Mouse (Mus musculus): ENCODE results near the gene Col15a1. TPM values are rescaled to one million over a fixed set of nuclear protein-coding genes. Genes with fewer than 3 reads are reported as not detected.

Col15a1 gene
- polyA plus RNA-seq, 1 experiment from 2014 or later: 26.5 TPM

GRCm38 (mm10) chr4:47310812-47311211 lies 102.9 kb downstream of the Col15a1 start:
- Histone ChIP-seq H3K4me2 (replicated peaks; ENCODE audit: low read depth, low read length) (no peak overlapping the region), H3K27ac (ENCODE audit: low read length) (no peak overlapping the region), H3K36me3 (ENCODE audit: insufficient read depth, low read length) (no peaks in the 10 kb centered on the region), H3K4me3 (ENCODE audit: low read length) (no peak overlapping the region), H3K9ac (replicated peaks; ENCODE audit: low read length) (no peak overlapping the region), H3K4me1 (ENCODE audit: insufficient read depth, low read length) (peaks cover 3% of the 10 kb centered on the region; the same call in 1 of the 2 replicates), H3K27me3 (ENCODE audit: insufficient read depth, low read length) (no peaks in the 10 kb centered on the region), H3K9me3 (ENCODE audit: low read length) (no peaks in the 10 kb centered on the region)
- 81% methylated on average over 6 of the region's 6 CpGs for WGBS
- no peak for ATAC-seq (ENCODE audit: low FRiP score, low TSS enrichment)

DNA sequence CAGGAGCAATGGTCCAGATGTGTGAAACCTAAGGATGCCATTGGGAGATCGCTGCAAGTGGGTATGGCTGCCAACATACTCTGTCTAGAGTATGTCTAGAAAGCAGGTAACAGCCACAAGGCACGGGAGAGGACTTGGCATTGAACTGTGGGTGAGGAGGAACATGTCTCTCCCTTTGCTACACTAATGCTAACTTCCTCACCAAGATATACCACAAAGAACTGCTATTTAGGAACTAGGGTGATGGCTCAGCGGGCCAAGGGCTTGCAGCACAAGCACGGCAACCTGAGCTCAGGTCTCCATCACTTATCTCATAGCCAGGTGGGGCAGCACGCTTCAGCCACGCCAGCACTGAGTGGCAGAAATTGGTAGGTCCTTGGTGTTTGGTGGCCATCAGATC lies 103.5 kb downstream of the Col15a1 start:
- Histone ChIP-seq H3K4me3 (ENCODE audit: low read length) (no peak overlapping the region), H3K27me3 (ENCODE audit: insufficient read depth, low read length) (no peaks in the 10 kb centered on the region), H3K9me3 (ENCODE audit: low read length) (no peaks in the 10 kb centered on the region), H3K4me2 (replicated peaks; ENCODE audit: low read depth, low read length) (no peak overlapping the region), H3K27ac (ENCODE audit: low read length) (no peak overlapping the region), H3K4me1 (ENCODE audit: insufficient read depth, low read length) (peaks cover 3% of the 10 kb centered on the region; the same call in 1 of the 2 replicates), H3K9ac (replicated peaks; ENCODE audit: low read length) (no peak overlapping the region), H3K36me3 (ENCODE audit: insufficient read depth, low read length) (no peaks in the 10 kb centered on the region)
- 88% methylated on average over 6 of the region's 6 CpGs for WGBS
- no peak for ATAC-seq (ENCODE audit: low FRiP score, low TSS enrichment)

DNA sequence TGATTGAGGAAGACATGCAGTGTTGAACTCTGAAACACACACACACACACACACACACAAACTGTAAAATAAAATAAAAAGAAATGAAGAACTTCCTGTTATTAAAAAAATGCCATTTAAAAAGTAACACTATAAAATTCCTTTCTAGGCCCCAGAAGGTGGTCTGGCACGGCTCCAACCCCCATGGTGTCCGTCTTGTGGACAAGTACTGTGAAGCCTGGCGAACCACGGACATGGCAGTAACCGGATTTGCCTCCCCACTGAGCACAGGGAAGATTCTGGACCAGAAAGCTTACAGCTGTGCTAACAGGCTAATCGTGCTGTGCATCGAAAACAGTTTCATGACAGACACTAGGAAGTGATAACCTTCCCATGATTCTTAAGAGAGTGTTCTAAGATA lies 104.0 kb downstream of the Col15a1 start:
- H3K36me3 ChIP-seq (ENCODE audit: insufficient read depth, low read length): no peaks in the 10 kb centered on the region
- no peak overlapping the region for H3K4me3 ChIP-seq (ENCODE audit: low read length)
- H3K4me1 ChIP-seq (ENCODE audit: insufficient read depth, low read length): peaks cover 3% of the 10 kb centered on the region; the same call in 1 of the 2 replicates
- no peak overlapping the region for H3K9ac ChIP-seq (replicated peaks; ENCODE audit: low read length)
- no peak for ATAC-seq (ENCODE audit: low FRiP score, low TSS enrichment)
- no peaks in the 10 kb centered on the region for H3K9me3 ChIP-seq (ENCODE audit: low read length)
- no peak overlapping the region for H3K4me2 ChIP-seq (replicated peaks; ENCODE audit: low read depth, low read length)
- WGBS: 59% methylated on average over 7 of the region's 7 CpGs
- H3K27me3 ChIP-seq (ENCODE audit: insufficient read depth, low read length): no peaks in the 10 kb centered on the region
- H3K27ac ChIP-seq (ENCODE audit: low read length): no peak overlapping the region

- Histone ChIP-seq H3K4me2 (replicated peaks; ENCODE audit: low read depth, low read length) (no peak overlapping the region), H3K9me3 (ENCODE audit: low read length) (no peaks in the 10 kb centered on the region), H3K4me1 (ENCODE audit: insufficient read depth, low read length) (peaks cover 3% of the 10 kb centered on the region; the same call in 1 of the 2 replicates), H3K27me3 (ENCODE audit: insufficient read depth, low read length) (no peaks in the 10 kb centered on the region), H3K27ac (ENCODE audit: low read length) (no peak overlapping the region), H3K4me3 (ENCODE audit: low read length) (no peak overlapping the region), H3K9ac (replicated peaks; ENCODE audit: low read length) (no peak overlapping the region), H3K36me3 (ENCODE audit: insufficient read depth, low read length) (no peaks in the 10 kb centered on the region)
- ATAC-seq (ENCODE audit: low FRiP score, low TSS enrichment): no peak
- 69% methylated on average over 14 of the region's 14 CpGs for WGBS
Observed at GRCm38 (mm10) chr4:47312676-47313075, 104.7 kb downstream of the Col15a1 start.

GRCm38 (mm10) chr4:47313710-47314410 lies 105.9 kb downstream of the Col15a1 start:
- H3K9me3 ChIP-seq (ENCODE audit: low read length): no peaks in the 10 kb centered on the region
- 83% methylated on average over 8 of the region's 8 CpGs for WGBS
- H3K27me3 ChIP-seq (ENCODE audit: insufficient read depth, low read length): no peaks in the 10 kb centered on the region
- no peak for ATAC-seq (ENCODE audit: low FRiP score, low TSS enrichment)
- no peak overlapping the region for H3K4me3 ChIP-seq (ENCODE audit: low read length)
- H3K9ac ChIP-seq (replicated peaks; ENCODE audit: low read length): no peak overlapping the region
- H3K27ac ChIP-seq (ENCODE audit: low read length): no peak overlapping the region
- H3K36me3 ChIP-seq (ENCODE audit: insufficient read depth, low read length): no peaks in the 10 kb centered on the region
- no peak overlapping the region for H3K4me2 ChIP-seq (replicated peaks; ENCODE audit: low read depth, low read length)
- peaks cover 3% of the 10 kb centered on the region; the same call in 1 of the 2 replicates for H3K4me1 ChIP-seq (ENCODE audit: insufficient read depth, low read length)

- peaks cover 3% of the 10 kb centered on the region; the same call in 1 of the 2 replicates for H3K4me1 ChIP-seq (ENCODE audit: insufficient read depth, low read length)
- no peak overlapping the region for H3K27ac ChIP-seq (ENCODE audit: low read length)
- H3K4me2 ChIP-seq (replicated peaks; ENCODE audit: low read depth, low read length): no peak overlapping the region
- no peaks in the 10 kb centered on the region for H3K9me3 ChIP-seq (ENCODE audit: low read length)
- no peaks in the 10 kb centered on the region for H3K36me3 ChIP-seq (ENCODE audit: insufficient read depth, low read length)
- no peaks in the 10 kb centered on the region for H3K27me3 ChIP-seq (ENCODE audit: insufficient read depth, low read length)
- no peak overlapping the region for H3K4me3 ChIP-seq (ENCODE audit: low read length)
- H3K9ac ChIP-seq (replicated peaks; ENCODE audit: low read length): no peak overlapping the region
- WGBS: 51% methylated on average over 2 of the region's 2 CpGs
- no peak for ATAC-seq (ENCODE audit: low FRiP score, low TSS enrichment)
Observed at GRCm38 (mm10) chr4:47315458-47315857, 107.5 kb downstream of the Col15a1 start.

- ATAC-seq (ENCODE audit: low FRiP score, low TSS enrichment): no peak
Observed at GRCm38 (mm10) chr4:47316432-47316831, 108.5 kb downstream of the Col15a1 start.

DNA sequence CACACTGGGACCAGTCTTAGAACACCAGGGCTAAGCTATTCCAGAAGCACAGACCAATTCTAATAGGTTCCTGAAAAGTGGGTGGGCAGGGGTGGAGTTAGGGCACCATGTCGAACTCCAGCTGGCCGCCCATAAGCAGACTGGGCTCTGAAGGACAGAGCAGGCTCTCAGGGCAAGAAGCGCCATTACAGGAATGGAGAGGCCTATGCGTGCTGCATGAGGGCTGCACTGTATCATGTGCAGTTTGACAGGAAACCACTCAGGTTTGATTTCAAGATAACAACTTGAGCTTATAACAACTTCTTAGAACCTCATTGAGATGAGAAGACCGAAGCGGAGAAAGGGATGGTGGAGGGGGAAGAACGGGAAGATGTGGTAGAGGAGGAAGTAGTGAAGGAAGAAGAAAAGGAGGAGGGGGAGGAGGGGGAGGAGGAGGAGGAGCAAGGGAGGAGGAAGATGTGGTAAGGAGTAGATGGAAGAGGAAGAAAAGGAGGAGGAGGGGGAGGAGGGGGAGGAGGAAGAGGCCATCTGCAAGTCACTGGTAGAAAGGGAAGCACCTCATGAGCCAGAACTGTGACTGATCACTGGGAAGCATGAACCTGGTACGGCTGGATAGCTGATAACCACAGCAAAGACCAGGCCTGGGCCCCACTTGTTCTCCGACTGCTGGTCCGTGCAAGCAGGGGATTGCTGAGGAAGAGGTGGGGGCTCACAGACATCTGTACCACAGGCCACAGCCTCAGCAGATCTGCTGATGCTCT lies 111.8 kb downstream of the Col15a1 start:
- H3K4me1 ChIP-seq (ENCODE audit: insufficient read depth, low read length): no peaks in the 10 kb centered on the region
- no peaks in the 10 kb centered on the region for H3K27me3 ChIP-seq (ENCODE audit: insufficient read depth, low read length)
- no peak overlapping the region for H3K9ac ChIP-seq (replicated peaks; ENCODE audit: low read length)
- 73% methylated on average over 10 of the region's 10 CpGs for WGBS
- no peaks in the 10 kb centered on the region for H3K36me3 ChIP-seq (ENCODE audit: insufficient read depth, low read length)
- no peak overlapping the region for H3K4me3 ChIP-seq (ENCODE audit: low read length)
- H3K9me3 ChIP-seq (ENCODE audit: low read length): no peaks in the 10 kb centered on the region
- no peak overlapping the region for H3K4me2 ChIP-seq (replicated peaks; ENCODE audit: low read depth, low read length)
- ATAC-seq (ENCODE audit: low FRiP score, low TSS enrichment): no peak
- H3K27ac ChIP-seq (ENCODE audit: low read length): no peak overlapping the region

More at GRCm38 (mm10) chr4:47316432-47316831, 108.5 kb downstream of the Col15a1 start:
- H3K4me1 ChIP-seq (ENCODE audit: insufficient read depth, low read length): peaks cover 3% of the 10 kb centered on the region; the same call in 1 of the 2 replicates
- WGBS: 74% methylated on average over 6 of the region's 6 CpGs
- no peak overlapping the region for H3K27ac ChIP-seq (ENCODE audit: low read length)
- no peak overlapping the region for H3K4me2 ChIP-seq (replicated peaks; ENCODE audit: low read depth, low read length)
- H3K4me3 ChIP-seq (ENCODE audit: low read length): no peak overlapping the region
- H3K27me3 ChIP-seq (ENCODE audit: insufficient read depth, low read length): no peaks in the 10 kb centered on the region
- no peak overlapping the region for H3K9ac ChIP-seq (replicated peaks; ENCODE audit: low read length)
- no peaks in the 10 kb centered on the region for H3K9me3 ChIP-seq (ENCODE audit: low read length)
- H3K36me3 ChIP-seq (ENCODE audit: insufficient read depth, low read length): no peaks in the 10 kb centered on the region

- no peak overlapping the region for H3K27ac ChIP-seq (ENCODE audit: low read length)
- no peak overlapping the region for H3K9ac ChIP-seq (replicated peaks; ENCODE audit: low read length)
- H3K9me3 ChIP-seq (ENCODE audit: low read length): no peaks in the 10 kb centered on the region
- H3K4me1 ChIP-seq (ENCODE audit: insufficient read depth, low read length): no peaks in the 10 kb centered on the region
- no peaks in the 10 kb centered on the region for H3K36me3 ChIP-seq (ENCODE audit: insufficient read depth, low read length)
- no peak for ATAC-seq (ENCODE audit: low FRiP score, low TSS enrichment)
- 76% methylated on average over 3 of the region's 3 CpGs for WGBS
- no peak overlapping the region for H3K4me3 ChIP-seq (ENCODE audit: low read length)
- H3K27me3 ChIP-seq (ENCODE audit: insufficient read depth, low read length): no peaks in the 10 kb centered on the region
- no peak overlapping the region for H3K4me2 ChIP-seq (replicated peaks; ENCODE audit: low read depth, low read length)
Observed at GRCm38 (mm10) chr4:47322315-47322714, 114.4 kb downstream of the Col15a1 start.

DNA sequence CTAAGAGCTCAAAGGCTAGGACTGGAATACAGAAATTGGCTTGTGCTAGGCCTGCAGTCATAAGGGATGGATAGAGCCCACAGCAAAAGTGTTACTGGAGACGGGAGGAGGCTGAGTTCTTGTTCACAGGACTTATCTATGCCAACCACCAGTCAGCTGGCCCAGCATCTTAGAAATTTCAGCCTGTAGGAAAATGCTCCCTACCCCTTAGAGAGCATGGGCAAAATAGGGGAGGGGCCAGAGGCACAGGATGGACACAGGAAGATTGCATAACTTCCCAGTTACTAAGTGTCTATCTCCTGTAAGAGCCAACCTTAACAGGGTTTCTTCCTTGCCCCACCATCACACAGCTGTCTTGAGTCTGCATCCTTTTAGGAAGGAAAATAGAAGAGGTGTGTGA lies 116.2 kb downstream of the Col15a1 start:
- Histone ChIP-seq H3K4me2 (replicated peaks; ENCODE audit: low read depth, low read length) (no peak overlapping the region), H3K9ac (replicated peaks; ENCODE audit: low read length) (no peak overlapping the region), H3K9me3 (ENCODE audit: low read length) (no peaks in the 10 kb centered on the region), H3K4me3 (ENCODE audit: low read length) (no peak overlapping the region), H3K27me3 (ENCODE audit: insufficient read depth, low read length) (no peaks in the 10 kb centered on the region), H3K36me3 (ENCODE audit: insufficient read depth, low read length) (no peaks in the 10 kb centered on the region), H3K4me1 (ENCODE audit: insufficient read depth, low read length) (no peaks in the 10 kb centered on the region), H3K27ac (ENCODE audit: low read length) (no peak overlapping the region)
- 89% methylated on average over 1 of the region's 1 CpGs for WGBS
- no peak for ATAC-seq (ENCODE audit: low FRiP score, low TSS enrichment)

Data from kidney, embryonic 16.5 days (tissue).